ENCODE assay signal across 8 mouse cellular contexts in the genomic region with DNA sequence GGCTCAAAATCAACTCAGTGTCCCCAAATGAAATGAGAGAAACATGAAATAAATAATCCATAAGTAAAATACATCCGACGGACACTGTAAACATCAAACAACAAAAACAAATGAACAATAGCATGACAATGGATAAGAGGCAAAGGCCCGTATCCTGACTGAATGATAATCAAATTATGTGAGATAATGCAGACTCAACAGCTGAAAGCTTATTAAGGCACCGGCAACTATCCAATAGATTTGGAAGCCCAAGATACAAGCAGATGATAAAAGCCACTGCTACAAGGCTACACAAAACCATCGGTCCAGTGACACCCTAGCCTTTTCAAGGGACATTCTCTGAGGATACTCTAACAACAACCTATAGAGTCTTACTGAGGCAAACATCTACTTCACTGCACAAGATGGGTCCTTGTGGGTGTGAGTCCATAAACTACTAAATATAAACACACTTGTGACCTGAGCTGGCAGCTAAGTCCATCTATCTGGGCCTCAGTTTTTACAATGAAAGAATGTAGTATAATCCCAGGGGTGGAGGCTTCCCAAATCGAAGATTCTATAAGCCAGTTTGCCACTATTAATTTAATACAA. TPM values are rescaled to one million over a fixed set of nuclear protein-coding genes. Genes with fewer than 3 reads are reported as not detected.
DNase-seq lines count a peak whose midpoint lies in the region; ATAC-seq and TF ChIP-seq lines count a peak whose summit lies in the region.

No protein-coding gene starts in this region.

- peak overlapping the region; percentile 88 for H3K4me2 ChIP-seq in forebrain, embryonic 14.5 days (ENCODE audit: low read length)
- peak overlapping the region; percentile 80 for H3K4me2 ChIP-seq in liver, embryonic 14.5 days (ENCODE audit: low read depth)

- H3K79me2 ChIP-seq in heart, adult 2 months (replicated peaks; ENCODE audit: control insufficient read depth, insufficient read depth, low read length), result 0 out of 2 replicates have a peak, but pooled peaks cover 2% of the 10 kb centered on the region

- intact Hi-C loops in heart, adult 2 months (cut with DNase I), result loop anchor here (2.0 to 5.0 kb wide), 2 partner anchors 28 to 37 kb away; no protein-coding TSS in a partner anchor
- intact Hi-C loops in left cerebral cortex, postnatal 25 days (cut with DNase I), result no loop called here

- H3K9me3 ChIP-seq in forebrain, embryonic 14.5 days (replicated peaks; ENCODE audit: control insufficient read depth, low read length), result no peaks in the 10 kb centered on the region
- no peaks in the 10 kb centered on the region for H3K9me3 ChIP-seq in liver, embryonic 14.5 days (ENCODE audit: control insufficient read depth, low read length)

- peak overlapping the region; percentile 58 for H3K27ac ChIP-seq in heart, adult 2 months
- no peak overlapping the region for H3K27ac ChIP-seq in forebrain, embryonic 14.5 days (ENCODE audit: low read depth, low read length)
- H3K27ac ChIP-seq in liver, embryonic 14.5 days, result peak overlapping the region; percentile 54

- 22% methylated on average over 6 of the region's 6 CpGs for WGBS in heart, adult 2 months
- WGBS in forebrain, embryonic 14.5 days, result 73% methylated on average over 6 of the region's 6 CpGs
- WGBS in liver, embryonic 14.5 days (ENCODE audit: insufficient replicate concordance), result 30% methylated on average over 6 of the region's 6 CpGs

- no peak for TF ChIP-seq POLR2A in heart, adult 2 months (IDR thresholded peaks at IDR 0.05; ENCODE audit: insufficient read depth, low read depth, low read length)

- ATAC-seq in forebrain, embryonic 14.5 days, result no peak
- ATAC-seq in liver, embryonic 14.5 days (ENCODE audit: insufficient read depth), result no peak

- TF ChIP-seq EP300 in heart, adult 2 months (IDR thresholded peaks at IDR 0.05; ENCODE audit: insufficient read depth, low read depth, low read length), result no peak
- no peak for TF ChIP-seq EP300 in liver, embryonic 14.5 days (IDR thresholded peaks at IDR 0.05; ENCODE audit: low read depth)

- no peak for DNase-seq in heart, adult 2 months
- DNase-seq in heart, adult 8-10 months (ENCODE audit: low spot score), result no peak
- peak; percentile 37 for DNase-seq in A20 (ENCODE audit: low read depth, low spot score)
- no peak for DNase-seq in forebrain, embryonic 14.5 days (ENCODE audit: low spot score)
- DNase-seq in liver, embryonic 14.5 days (ENCODE audit: low read depth in 3 of 3, low spot score in 3 of 3), result no peak
- no peak for DNase-seq in right cerebral cortex, postnatal 4 days
- DNase-seq in ovary, adult 18-20 months (ENCODE audit: low spot score), result no peak
- no peak for DNase-seq in left cerebral cortex, postnatal 25 days (ENCODE audit: low spot score in 2 of 2)

- peak overlapping the region; percentile 84 for H3K4me3 ChIP-seq in heart, adult 2 months
- peak overlapping the region; percentile 82 for H3K4me3 ChIP-seq in forebrain, embryonic 14.5 days (ENCODE audit: low read depth, low read length)
- peak overlapping the region; percentile 77 to 82 for H3K4me3 ChIP-seq in liver, embryonic 14.5 days (ENCODE audit: insufficient read depth in 1 of 2, low read depth in 2 of 2, low read length in 2 of 2)

- TF ChIP-seq CTCF in heart, adult 2 months (IDR thresholded peaks at IDR 0.05), result no peak
- TF ChIP-seq CTCF in liver, embryonic 14.5 days (IDR thresholded peaks at IDR 0.05; ENCODE audit: low read depth), result no peak

- H3K9ac ChIP-seq in heart, adult 2 months (ENCODE audit: low read depth, low read length), result peak overlapping the region; percentile 100
- peak overlapping the region; percentile 87 for H3K9ac ChIP-seq in forebrain, embryonic 14.5 days (ENCODE audit: low read length)
- peak overlapping the region; percentile 86 for H3K9ac ChIP-seq in liver, embryonic 14.5 days (replicated peaks)

- peaks cover 10% of the 10 kb centered on the region; the same call in 1 of the 2 replicates for H3K36me3 ChIP-seq in heart, adult 2 months (ENCODE audit: control insufficient read depth, insufficient read depth, low read length)
- H3K36me3 ChIP-seq in forebrain, embryonic 14.5 days (ENCODE audit: control insufficient read depth, insufficient read depth, low read length), result no peaks in the 10 kb centered on the region
- no peaks in the 10 kb centered on the region for H3K36me3 ChIP-seq in liver, embryonic 14.5 days (replicated peaks; ENCODE audit: control insufficient read depth, insufficient read depth, low read depth)

- H3K27me3 ChIP-seq in heart, adult 2 months (ENCODE audit: control insufficient read depth, insufficient read depth, low read length), result no peaks in the 10 kb centered on the region
- H3K27me3 ChIP-seq in forebrain, embryonic 14.5 days (replicated peaks; ENCODE audit: control insufficient read depth, insufficient read depth, low read length), result peaks cover 5% of the 10 kb centered on the region; the same call in 1 of the 2 replicates
- H3K27me3 ChIP-seq in liver, embryonic 14.5 days (ENCODE audit: control insufficient read depth, insufficient read depth, low read length), result no peaks in the 10 kb centered on the region; the same call in 1 of the 2 replicates

- peaks cover 9% of the 10 kb centered on the region for H3K4me1 ChIP-seq in heart, adult 2 months (ENCODE audit: control insufficient read depth, insufficient read depth, low read length)
- H3K4me1 ChIP-seq in forebrain, embryonic 14.5 days (ENCODE audit: control insufficient read depth, insufficient read depth, low read length), result peaks cover 8% of the 10 kb centered on the region; the same call in 1 of the 2 replicates
- peaks cover 11 to 20% of the 10 kb centered on the region in 2 experiments for H3K4me1 ChIP-seq in liver, embryonic 14.5 days (replicated peaks; ENCODE audit: control insufficient read depth in 2 of 2, insufficient read depth in 2 of 2, low read length in 1 of 2)

RNA-seq across cellular contexts. Expression of gene Stat5b, which starts 1.6 kb away (rescaled TPM):
- total RNA-seq in heart, adult 2 months (2021), result 10 to 100 TPM; 58.6 to 65.2 TPM
- 35.4 and 50.7 TPM in 2 replicates for polyA plus RNA-seq in heart, adult 2 months (2012; rRNA removed)
- total RNA-seq in heart, adult 8-10 months (2022), result 10 to 100 TPM; 57.2 to 64.8 (median 62.7) TPM
- 10.9 and 11.4 TPM in 2 replicates for polyA plus RNA-seq in forebrain, embryonic 14.5 days (2014; fragmentation: Nextera tagmentation; extraction: Ambion mirVana)
- 10.6 and 12.4 TPM in 2 replicates for polyA plus RNA-seq in liver, embryonic 14.5 days (2012; rRNA removed)
- 16.4 and 19.3 TPM in 2 replicates for polyA plus RNA-seq in liver, embryonic 14.5 days (2014; fragmentation: Nextera tagmentation; extraction: Ambion mirVana)
- total RNA-seq in left cerebral cortex, postnatal 25 days (2021), result 10 to 100 TPM; 20.1 to 23.1 TPM

RNA-seq across cellular contexts. Expression of gene Stat5a, which starts 10.3 kb away (rescaled TPM):
- total RNA-seq in heart, adult 2 months (2021), result 10 to 100 TPM; 20.3 to 22.3 TPM
- 24.3 and 26.6 TPM in 2 replicates for polyA plus RNA-seq in heart, adult 2 months (2012; rRNA removed)
- total RNA-seq in heart, adult 8-10 months (2022), result 10 to 100 TPM; 16.5 to 26.5 (median 21.6) TPM
- 0.69 and 0.96 TPM in 2 replicates for polyA plus RNA-seq in forebrain, embryonic 14.5 days (2014; fragmentation: Nextera tagmentation; extraction: Ambion mirVana)
- polyA plus RNA-seq in liver, embryonic 14.5 days (2012; rRNA removed), result 7.8 and 8.5 TPM in 2 replicates
- polyA plus RNA-seq in liver, embryonic 14.5 days (2014; fragmentation: Nextera tagmentation; extraction: Ambion mirVana), result 7.2 and 8.6 TPM in 2 replicates
- total RNA-seq in left cerebral cortex, postnatal 25 days (2021), result 1 to 10 TPM; 2.1 to 2.2 TPM

Comparison
In these comparisons a context has a peak if more than half of its experiments do, and no peak if none do; other contexts are left out.
1. RNA of gene Stat5a, which starts 10.3 kb away (total RNA-seq): 16.5 to 26.5 TPM in heart, adult 8-10 months and 20.3 to 22.3 TPM in heart, adult 2 months; 2.1 to 2.2 TPM in left cerebral cortex, postnatal 25 days; every median in the first group is over 4 times any median in the second.
2. Peak in every context shown above with its lines, with median percentiles within 50 percentile points of each other: H3K4me3 ChIP-seq and H3K9ac ChIP-seq.